Mouse (Mus musculus) embryonic facial prominence, embryonic 11.5 days (tissue): ENCODE data around the gene Cdkn2aipnl. TPM values are rescaled to one million over a fixed set of nuclear protein-coding genes. Genes with fewer than 3 reads are reported as not detected.

Experiments
- ATAC-seq: fragments of 200-750 bp; cut with Nextera tagmentation; replicated peaks from 2 replicates; pipeline ENCODE4 v1.8.0; 2017; ENCODE audit warnings: low read depth; ENCODE audit not compliant: insufficient number of reproducible peaks, low FRiP score, low TSS enrichment
- DNase-seq: peaks from one replicate; pipeline ENCODE4 v3.0.0-alpha.2; 2015; ENCODE audit warnings: low spot score
- H3K27ac ChIP-seq: fragments of 300-500 bp; sonication (generic); replicated peaks from 2 replicates; pipeline ENCODE4 v1.5.1; 2014; ENCODE audit warnings: mild to moderate bottlenecking, low read depth, low read length, control low read depth
- H3K27me3 ChIP-seq: fragments of 300-500 bp; sonication (generic); 2 replicates; pipeline ENCODE4 v1.6.1; 2014; ENCODE audit warnings: mild to moderate bottlenecking, low read length, moderate library complexity, mixed read lengths; ENCODE audit not compliant: control insufficient read depth, insufficient read depth
- H3K36me3 ChIP-seq: fragments of 300-500 bp; sonication (generic); replicated peaks from 2 replicates; pipeline ENCODE4 v1.6.1; 2014; ENCODE audit warnings: low read depth, mild to moderate bottlenecking, low read length, moderate library complexity, mixed read lengths; ENCODE audit not compliant: control insufficient read depth, insufficient read depth
- H3K4me1 ChIP-seq: fragments of 300-500 bp; sonication (generic); 2 replicates; pipeline ENCODE4 v1.6.1; 2014; ENCODE audit warnings: low read length, mixed read lengths; ENCODE audit not compliant: control insufficient read depth, insufficient read depth
- H3K4me2 ChIP-seq: fragments of 300-500 bp; sonication (generic); 2 replicates; pipeline ENCODE4 v1.6.1; 2014; ENCODE audit warnings: low read depth, mild to moderate bottlenecking, control low read depth, low read length, moderate library complexity
- H3K4me3 ChIP-seq: fragments of 300-500 bp; sonication (generic); 2 replicates; pipeline ENCODE4 v1.5.1; 2014; ENCODE audit warnings: low read depth, low read length, control low read depth
- H3K9ac ChIP-seq: fragments of 300-500 bp; sonication (generic); replicated peaks from 2 replicates; pipeline ENCODE4 v1.6.1; 2014; ENCODE audit warnings: mild to moderate bottlenecking, control low read depth, low read length
- H3K9me3 ChIP-seq: fragments of 300-500 bp; sonication (generic); replicated peaks from 2 replicates; pipeline ENCODE4 v1.6.1; 2016; ENCODE audit warnings: mild to moderate bottlenecking, low read length, inconsistent platforms, mixed read lengths; ENCODE audit not compliant: control insufficient read depth
- WGBS: fragments of 180-500 bp; shearing (Covaris S2); extraction: QIAGEN DNeasy Blood & Tissue Kit; methylation state at CpG from one replicate; pipeline ENCODE4 v1.1.7; 2014; 5-methylcytosine and 5-hydroxymethylcytosine counted together
- polyA plus RNA-seq: library from polyadenylated mRNA; unstranded; fragments of >200 nt; fragmentation: Nextera tagmentation; extraction: Ambion mirVana; gene quantifications from 2 replicates; pipeline ENCODE4 v1.2.1, GENCODE M21; 2014

Cdkn2aipnl gene
- polyA plus RNA-seq, 1 experiment from 2014 or later = 142 TPM

- Histone ChIP-seq H3K4me3 (no peak overlapping the region), H3K27me3 (no peaks in the 10 kb centered on the region), H3K4me1 (no peaks in the 10 kb centered on the region), H3K4me2 (no peak overlapping the region), H3K9me3 (no peaks in the 10 kb centered on the region), H3K9ac (no peak overlapping the region), H3K27ac (no peak overlapping the region), H3K36me3 (no peaks in the 10 kb centered on the region)
- no peak for DNase-seq
- no peak for ATAC-seq
- 68% methylated on average over 9 of the region's 9 CpGs for WGBS
These were observed 11.3 kb upstream of the Cdkn2aipnl start for GRCm38 (mm10) chr11:51956112-51956511.

- Histone ChIP-seq H3K4me3 (no peak overlapping the region), H3K27ac (no peak overlapping the region), H3K4me2 (no peak overlapping the region), H3K9ac (no peak overlapping the region), H3K4me1 (no peaks in the 10 kb centered on the region), H3K27me3 (no peaks in the 10 kb centered on the region), H3K9me3 (no peaks in the 10 kb centered on the region), H3K36me3 (no peaks in the 10 kb centered on the region)
- DNase-seq (no peak), ATAC-seq (no peak)
- 92% methylated on average over 4 of the region's 4 CpGs for WGBS
These were observed 9.7 kb upstream of the Cdkn2aipnl start for GRCm38 (mm10) chr11:51957760-51958159.

- Histone ChIP-seq H3K4me1 (no peaks in the 10 kb centered on the region), H3K27me3 (no peaks in the 10 kb centered on the region), H3K4me2 (no peak overlapping the region), H3K27ac (no peak overlapping the region), H3K9ac (no peak overlapping the region), H3K36me3 (no peaks in the 10 kb centered on the region), H3K9me3 (no peaks in the 10 kb centered on the region), H3K4me3 (no peak overlapping the region)
- DNase-seq = no peak
- WGBS = 78% methylated on average over 5 of the region's 5 CpGs
- ATAC-seq = no peak
These were observed 8.0 kb upstream of the Cdkn2aipnl start for GRCm38 (mm10) chr11:51959511-51959910.

- Histone ChIP-seq H3K27ac (no peak overlapping the region), H3K4me2 (no peak overlapping the region), H3K27me3 (no peaks in the 10 kb centered on the region), H3K36me3 (no peaks in the 10 kb centered on the region), H3K4me3 (no peak overlapping the region), H3K4me1 (no peaks in the 10 kb centered on the region), H3K9ac (no peak overlapping the region), H3K9me3 (no peaks in the 10 kb centered on the region)
- 89% methylated on average over 4 of the region's 4 CpGs for WGBS
- ATAC-seq = no peak
- DNase-seq = no peak
These were observed 7.4 kb upstream of the Cdkn2aipnl start for GRCm38 (mm10) chr11:51960061-51960460.

GRCm38 (mm10) chr11:51960967-51961471 is 6.4 kb upstream of the Cdkn2aipnl start:
- no peak overlapping the region for H3K27ac ChIP-seq
- 68% methylated on average over 11 of the region's 11 CpGs for whole genome bisulfite sequencing
- no peak for DNase-seq
- no peak overlapping the region for H3K9ac ChIP-seq
- H3K27me3 ChIP-seq = no peaks in the 10 kb centered on the region
- H3K4me2 ChIP-seq = no peak overlapping the region
- no peaks in the 10 kb centered on the region for H3K4me1 ChIP-seq
- no peak for ATAC-seq
- H3K4me3 ChIP-seq = no peak overlapping the region
- H3K36me3 ChIP-seq = no peaks in the 10 kb centered on the region
- no peaks in the 10 kb centered on the region for H3K9me3 ChIP-seq

- Histone ChIP-seq H3K4me1 (no peaks in the 10 kb centered on the region), H3K9me3 (no peaks in the 10 kb centered on the region), H3K27me3 (no peaks in the 10 kb centered on the region), H3K4me2 (no peak overlapping the region), H3K4me3 (no peak overlapping the region), H3K27ac (no peak overlapping the region), H3K36me3 (no peaks in the 10 kb centered on the region), H3K9ac (no peak overlapping the region)
- 87% methylated on average over 8 of the region's 8 CpGs for WGBS
- DNase-seq = no peak
- ATAC-seq = no peak
These were observed 5.7 kb upstream of the Cdkn2aipnl start for GRCm38 (mm10) chr11:51961761-51962160.

GRCm38 (mm10) chr11:51962277-51962676 is 5.2 kb upstream of the Cdkn2aipnl start:
- Histone ChIP-seq H3K4me1 (no peaks in the 10 kb centered on the region), H3K4me3 (no peak overlapping the region), H3K27ac (no peak overlapping the region), H3K4me2 (no peak overlapping the region), H3K9ac (no peak overlapping the region), H3K9me3 (no peaks in the 10 kb centered on the region), H3K27me3 (no peaks in the 10 kb centered on the region), H3K36me3 (no peaks in the 10 kb centered on the region)
- WGBS = 90% methylated on average over 7 of the region's 7 CpGs
- DNase-seq (no peak), ATAC-seq (no peak)

- H3K9me3 ChIP-seq = no peaks in the 10 kb centered on the region
- H3K4me2 ChIP-seq = no peak overlapping the region
- 72% methylated on average over 5 of the region's 5 CpGs for WGBS
- no peaks in the 10 kb centered on the region for H3K27me3 ChIP-seq
- H3K4me3 ChIP-seq = no peak overlapping the region
- no peaks in the 10 kb centered on the region; the same call in 1 of the 2 replicates for H3K36me3 ChIP-seq
- no peaks in the 10 kb centered on the region for H3K4me1 ChIP-seq
- DNase-seq (no peak), ATAC-seq (no peak)
- H3K9ac ChIP-seq = no peak overlapping the region
- H3K27ac ChIP-seq = no peak overlapping the region
These were observed 810 bp upstream of the Cdkn2aipnl start for GRCm38 (mm10) chr11:51966651-51967050.
